Mouse (Mus musculus) MEL (cell line): ENCODE measurements around the gene Slc26a11. TPM values are rescaled to one million over a fixed set of nuclear protein-coding genes. Genes with fewer than 3 reads are reported as not detected.

ENCODE experiments used
- DNase-seq: peaks from one replicate; pipeline ENCODE4 v3.0.0; 2011; ENCODE audit warnings: low read depth, low spot score
- H3K27ac ChIP-seq: 2 replicates; pipeline ENCODE4 v1.5.1; 2012; ENCODE audit warnings: low read depth, mild to moderate bottlenecking, control low read depth, low read length, moderate library complexity; ENCODE audit not compliant: control insufficient read depth
- H3K27me3 ChIP-seq, 2 experiments: fragments of 150-350 bp in 1 of 2; sonication (generic) in 1 of 2; 2 replicates each; pipeline ENCODE4 v1.6.1; 2012; ENCODE audit warnings: low read length in 2 of 2, mild to moderate bottlenecking in 2 of 2, improper control_type of control experiment in 1 of 2, moderate library complexity in 1 of 2; ENCODE audit not compliant: insufficient read depth in 2 of 2, control insufficient read depth in 1 of 2
- H3K36me3 ChIP-seq, 2 experiments: 2 replicates each; pipeline ENCODE4 v1.6.1; 2012 to 2014; ENCODE audit warnings: low read length in 2 of 2, improper control_type of control experiment in 1 of 2, inconsistent platforms in 1 of 2, mild to moderate bottlenecking in 1 of 2; ENCODE audit not compliant: insufficient read depth in 2 of 2, control insufficient read depth in 1 of 2
- H3K4me1 ChIP-seq, 2 experiments: fragments of 150-350 bp in 1 of 2; sonication (generic) in 1 of 2; 2 replicates each; pipeline ENCODE4 v1.6.1; 2012; ENCODE audit warnings: low read length in 2 of 2, improper control_type of control experiment in 1 of 2, mild to moderate bottlenecking in 1 of 2; ENCODE audit not compliant: insufficient read depth in 2 of 2, control insufficient read depth in 1 of 2
- H3K4me3 ChIP-seq, 2 experiments: fragments of 150-350 bp in 1 of 2; sonication (generic) in 1 of 2; 2 replicates each; pipeline ENCODE4 v1.5.1; 2012; ENCODE audit warnings: low read depth in 2 of 2, low read length in 2 of 2, mild to moderate bottlenecking in 2 of 2, moderate library complexity in 2 of 2, control low read depth in 1 of 2, improper control_type of control experiment in 1 of 2; ENCODE audit not compliant: control insufficient read depth in 1 of 2, insufficient read depth in 1 of 2
- H3K79me2 ChIP-seq: 2 replicates; pipeline ENCODE4 v1.6.1; 2012; ENCODE audit warnings: mild to moderate bottlenecking, low read length, moderate library complexity; ENCODE audit not compliant: control insufficient read depth, poor library complexity, insufficient read depth
- H3K9ac ChIP-seq: 2 replicates; pipeline ENCODE4 v1.6.1; 2012; ENCODE audit warnings: low read depth, mild to moderate bottlenecking, control low read depth, low read length, moderate library complexity; ENCODE audit not compliant: control insufficient read depth, poor library complexity, severe bottlenecking
- H3K9me3 ChIP-seq: fragments of 150-350 bp; sonication (generic); replicated peaks from 2 replicates; pipeline ENCODE4 v1.6.1; 2012; ENCODE audit warnings: mild to moderate bottlenecking, low read length, improper control_type of control experiment, moderate library complexity; ENCODE audit not compliant: insufficient read depth
- BHLHE40 ChIP-seq: IDR thresholded peaks from 2 replicates; pipeline ENCODE4 v1.6.1; 2012; ENCODE audit warnings: low read depth, mild to moderate bottlenecking, inconsistent platforms, low read length, improper control_type of control experiment, borderline replicate concordance
- E2F4 ChIP-seq: IDR thresholded peaks from 2 replicates; pipeline ENCODE4 v1.6.1; 2011; ENCODE audit warnings: low read depth, low read length, improper control_type of control experiment, borderline replicate concordance
- ELF1 ChIP-seq: IDR thresholded peaks from 2 replicates; pipeline ENCODE4 v1.6.1; 2014; ENCODE audit warnings: low read depth, mild to moderate bottlenecking, inconsistent platforms, low read length, improper control_type of control experiment, moderate library complexity
- ETS1 ChIP-seq: IDR thresholded peaks from 2 replicates; pipeline ENCODE4 v1.6.1; 2012; ENCODE audit warnings: low read depth, mild to moderate bottlenecking, inconsistent platforms, low read length, improper control_type of control experiment, moderate library complexity
- GABPA ChIP-seq: IDR thresholded peaks from 2 replicates; pipeline ENCODE4 v1.6.1; 2012; ENCODE audit warnings: low read depth, mild to moderate bottlenecking, inconsistent platforms, low read length, improper control_type of control experiment, moderate library complexity
- GATA1 ChIP-seq: IDR thresholded peaks from 2 replicates; pipeline ENCODE4 v1.6.1; 2011; ENCODE audit warnings: low read depth, low read length, improper control_type of control experiment
- JUND ChIP-seq: IDR thresholded peaks from 2 replicates; pipeline ENCODE4 v1.6.1; 2011; ENCODE audit warnings: low read depth, mild to moderate bottlenecking, improper control_type of control experiment, low read length
- KAT2A ChIP-seq: conservative IDR thresholded peaks from 2 replicates; pipeline ENCODE4 v1.6.1; 2012; ENCODE audit warnings: low read depth, low read length, improper control_type of control experiment, inconsistent platforms
- MAZ ChIP-seq: IDR thresholded peaks from 2 replicates; pipeline ENCODE4 v1.6.1; 2012; ENCODE audit warnings: low read depth, mild to moderate bottlenecking, inconsistent platforms, low read length, improper control_type of control experiment
- MYB ChIP-seq: IDR thresholded peaks from 2 replicates; pipeline ENCODE4 v1.6.1; 2011; ENCODE audit warnings: mild to moderate bottlenecking, low read depth, low read length, improper control_type of control experiment
- NELFE ChIP-seq: IDR thresholded peaks from 2 replicates; pipeline ENCODE4 v1.6.1; 2011; ENCODE audit warnings: low read depth, low read length, improper control_type of control experiment
- NRF1 ChIP-seq: IDR thresholded peaks from 2 replicates; pipeline ENCODE4 v1.6.1; 2014; ENCODE audit warnings: low read depth, mild to moderate bottlenecking, inconsistent platforms, low read length, improper control_type of control experiment, moderate library complexity; ENCODE audit not compliant: poor library complexity, insufficient read depth, severe bottlenecking
- SMC3 ChIP-seq: IDR thresholded peaks from 2 replicates; pipeline ENCODE4 v1.6.1; 2011; ENCODE audit warnings: low read depth, low read length, improper control_type of control experiment
- TBP ChIP-seq: IDR thresholded peaks from 2 replicates; pipeline ENCODE4 v1.8.0; 2011; ENCODE audit warnings: low read depth, low read length, improper control_type of control experiment
- TCF12 ChIP-seq: IDR thresholded peaks from 2 replicates; pipeline ENCODE4 v1.6.1; 2014; ENCODE audit warnings: low read depth, mild to moderate bottlenecking, inconsistent platforms, low read length, improper control_type of control experiment, moderate library complexity
- UBTF ChIP-seq: IDR thresholded peaks from 2 replicates; pipeline ENCODE4 v1.6.1; 2012; ENCODE audit warnings: low read depth, mild to moderate bottlenecking, inconsistent platforms, low read length, improper control_type of control experiment, moderate library complexity, borderline replicate concordance; ENCODE audit not compliant: insufficient read depth
- USF1 ChIP-seq: IDR thresholded peaks from 2 replicates; pipeline ENCODE4 v1.6.1; 2014; ENCODE audit warnings: low read depth, mild to moderate bottlenecking, inconsistent platforms, low read length, improper control_type of control experiment, moderate library complexity
- ZC3H11A ChIP-seq: IDR thresholded peaks from 2 replicates; pipeline ENCODE4 v1.6.1; 2012; ENCODE audit warnings: low read depth, mild to moderate bottlenecking, inconsistent platforms, low read length, improper control_type of control experiment
- polyA plus RNA-seq, 2 experiments: library from polyadenylated mRNA; stranded (reverse) in 1 of 2; unstranded in 1 of 2; fragments of >175 nt in 1 of 2; fragments of >200 nt in 1 of 2; gene quantifications; 2 replicates each; pipeline versions ENCODE4 v1.2.1 to v1.2.4; 2012; ENCODE audit warnings: low replicate concordance in 2 of 2, low read depth in 1 of 2; ENCODE audit not compliant: insufficient read length in 2 of 2, insufficient read depth in 1 of 2, missing spikeins in 1 of 2
- total RNA-seq: library from RNA; depleted of rRNA; stranded (reverse); fragments of 300-350 nt; gene quantifications from 2 replicates; pipeline ENCODE4 v1.2.3, GENCODE M21; 2012

Gene Slc26a11
- total and polyA plus RNA-seq, 3 experiments = 0.04 TPM; not detected in 2

DNA sequence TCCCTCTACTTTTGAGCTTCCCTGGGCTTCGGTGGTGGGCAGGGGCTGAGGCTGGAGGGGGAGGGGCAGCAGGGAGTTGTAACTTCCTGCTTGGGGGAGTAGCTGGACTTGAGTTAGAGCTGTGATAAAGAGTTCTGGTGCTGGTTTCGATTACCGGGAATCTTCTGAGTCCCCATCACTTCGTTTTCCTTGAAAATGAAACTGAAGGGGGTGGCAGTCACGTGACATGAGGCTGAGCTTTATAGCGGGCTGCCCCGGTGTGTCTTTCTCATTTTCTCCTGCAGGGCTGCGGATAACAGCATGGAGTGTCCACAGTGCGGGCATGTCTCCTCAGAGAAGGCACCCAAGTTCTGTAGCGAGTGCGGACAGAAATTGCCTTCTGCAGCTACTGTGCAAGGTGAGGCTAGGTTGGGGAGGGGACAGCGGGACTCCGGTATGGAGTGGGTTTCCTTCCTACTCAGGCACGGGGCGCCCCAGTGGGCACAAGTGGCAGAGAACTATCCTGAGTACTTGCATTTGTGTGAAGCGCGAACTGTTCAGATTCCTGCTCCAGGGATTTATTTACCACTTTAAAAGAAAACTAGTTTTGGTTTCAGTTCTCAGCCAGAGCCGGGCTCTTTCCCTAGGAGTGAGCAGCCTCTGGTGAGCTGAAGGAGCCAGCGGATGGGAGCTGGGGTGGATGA lies 37.6 kb downstream of the Slc26a11 start, which contains the start of gene Rnf213 (continued):
- TF ChIP-seq GABPA (no peak), KAT2A (no peak), E2F4 (no peak), GATA1 (no peak), MAZ (no peak), SMC3 (no peak; the same call in 1 of the 2 replicates)

DNA sequence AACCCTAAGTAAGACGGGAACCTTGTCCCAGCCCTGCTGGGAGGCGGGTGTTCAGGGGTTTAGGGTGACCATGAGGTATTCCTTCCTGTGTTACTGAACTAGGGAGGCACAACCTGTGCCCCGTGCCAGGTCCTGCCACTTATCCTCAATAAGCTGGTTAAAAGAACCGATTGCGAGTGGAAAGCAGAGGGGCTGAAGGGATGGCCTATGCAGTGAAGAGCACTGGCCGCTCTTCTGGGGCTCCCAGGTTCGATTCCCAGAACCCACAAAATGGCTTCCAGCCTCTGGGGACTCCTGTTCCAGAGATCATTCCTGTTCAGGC lies 38.1 kb downstream of the Slc26a11 start:
- H3K36me3 ChIP-seq = peaks cover 0 to 5% of the 10 kb centered on the region in 2 experiments; a peak in 1 of 4 replicates
- no peak for DNase-seq
- peaks cover 6 to 25% of the 10 kb centered on the region in 2 experiments for H3K4me1 ChIP-seq
- no peaks in the 10 kb centered on the region; the same call in 1 of the 2 replicates for H3K79me2 ChIP-seq
- TF ChIP-seq USF1 = peak; percentile 3; the same call in 1 of the 2 replicates
- TF ChIP-seq TBP = no peak
- no peak for TF ChIP-seq NRF1
- TF ChIP-seq UBTF = no peak
- no peak for TF ChIP-seq JUND
- no peak for TF ChIP-seq MAZ
- TF ChIP-seq NELFE = no peak
- no peak for TF ChIP-seq ZC3H11A
- TF ChIP-seq TCF12 = no peak
- TF ChIP-seq ELF1 = 0 out of 2 replicates have a peak, but pooled peaks have one; percentile 9
- H3K27ac ChIP-seq = no peak overlapping the region; the same call in 1 of the 2 replicates
- peaks cover 5 to 6% of the 10 kb centered on the region in 2 experiments for H3K27me3 ChIP-seq
- H3K9ac ChIP-seq = peak overlapping the region; percentile 67
- H3K4me3 ChIP-seq = peak overlapping the region; percentile 75 to 80
- H3K9me3 ChIP-seq = no peaks in the 10 kb centered on the region

DNA sequence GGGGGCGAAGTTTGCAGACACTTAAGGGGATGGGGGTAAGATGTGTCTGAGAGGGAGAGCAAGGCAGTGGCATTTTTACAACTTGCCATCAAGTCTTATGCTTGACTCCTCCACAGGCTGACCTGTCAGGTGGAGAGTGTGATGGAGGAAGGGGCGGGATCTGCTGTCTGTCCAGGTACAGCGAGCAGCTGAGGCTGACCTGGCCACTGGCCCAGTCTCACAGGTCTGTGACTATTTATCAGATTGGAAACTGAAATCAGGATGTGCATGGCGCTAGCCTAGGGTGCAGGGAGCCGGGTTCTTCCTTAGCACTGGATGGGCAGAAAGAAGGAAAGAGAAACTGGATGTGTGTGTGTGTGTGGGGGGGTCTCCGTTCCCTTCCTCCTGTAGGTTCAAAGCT lies 38.9 kb downstream of the Slc26a11 start:
- H3K9ac ChIP-seq = no peak overlapping the region
- H3K27ac ChIP-seq = no peak overlapping the region
- TF ChIP-seq TCF12 = no peak
- no peak for TF ChIP-seq BHLHE40
- TF ChIP-seq MYB = no peak
- no peak for TF ChIP-seq ETS1
- TF ChIP-seq UBTF = no peak
- H3K36me3 ChIP-seq = peaks cover 0 to 5% of the 10 kb centered on the region in 2 experiments; a peak in 1 of 4 replicates
- H3K9me3 ChIP-seq = no peaks in the 10 kb centered on the region
- H3K27me3 ChIP-seq = peaks cover 3 to 6% of the 10 kb centered on the region in 2 experiments
- no peaks in the 10 kb centered on the region; the same call in 1 of the 2 replicates for H3K79me2 ChIP-seq
- no peak for DNase-seq
- peaks cover 6 to 25% of the 10 kb centered on the region in 2 experiments for H3K4me1 ChIP-seq
- H3K4me3 ChIP-seq = no peak overlapping the region
